Mouse (Mus musculus): ENCODE measurements around the gene Zfp618.

Gene Zfp618

DNA sequence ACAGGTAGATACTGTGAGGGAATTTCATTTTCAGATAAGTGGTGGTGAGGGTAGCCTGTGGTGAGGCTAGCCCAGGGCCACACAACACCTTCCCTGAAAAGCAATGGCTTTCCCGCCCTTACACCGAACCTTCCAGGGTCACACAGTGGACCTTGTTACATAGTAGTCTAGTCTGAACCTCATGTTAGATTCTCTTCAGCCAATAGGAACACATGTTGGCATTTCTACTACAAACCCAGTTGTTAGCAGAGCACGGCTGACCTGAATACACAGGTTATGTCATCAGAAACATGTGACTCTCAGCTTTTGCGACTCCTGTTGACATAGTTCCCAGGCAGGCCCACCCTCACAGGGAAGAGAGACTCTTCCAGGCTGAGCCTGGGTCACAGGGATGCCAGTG is 33.9 kb downstream of the Zfp618 start:
- WGBS: 91% methylated on average over 4 of the region's 4 CpGs

DNA sequence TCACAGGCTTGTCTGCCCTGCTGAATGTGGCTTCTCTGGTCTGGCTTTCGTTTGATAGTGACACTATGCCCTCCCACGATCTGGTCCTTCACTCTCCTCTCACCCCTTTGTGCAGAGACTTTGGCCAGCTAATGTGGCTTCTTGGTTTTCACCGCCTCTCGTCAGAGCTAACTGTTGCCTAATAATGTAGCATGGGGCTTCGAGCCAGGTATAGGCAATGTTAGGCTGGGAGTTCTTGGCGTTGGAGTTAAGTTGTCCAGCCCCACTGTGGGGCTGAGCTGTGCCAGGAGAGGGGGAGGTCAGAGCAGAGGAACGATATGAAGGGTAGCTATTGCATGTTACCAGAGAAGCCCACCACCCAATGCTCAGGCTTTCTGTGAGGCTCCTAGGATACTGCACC is 34.5 kb downstream of the Zfp618 start:
- 91% methylated on average over 7 of the region's 7 CpGs for WGBS

DNA sequence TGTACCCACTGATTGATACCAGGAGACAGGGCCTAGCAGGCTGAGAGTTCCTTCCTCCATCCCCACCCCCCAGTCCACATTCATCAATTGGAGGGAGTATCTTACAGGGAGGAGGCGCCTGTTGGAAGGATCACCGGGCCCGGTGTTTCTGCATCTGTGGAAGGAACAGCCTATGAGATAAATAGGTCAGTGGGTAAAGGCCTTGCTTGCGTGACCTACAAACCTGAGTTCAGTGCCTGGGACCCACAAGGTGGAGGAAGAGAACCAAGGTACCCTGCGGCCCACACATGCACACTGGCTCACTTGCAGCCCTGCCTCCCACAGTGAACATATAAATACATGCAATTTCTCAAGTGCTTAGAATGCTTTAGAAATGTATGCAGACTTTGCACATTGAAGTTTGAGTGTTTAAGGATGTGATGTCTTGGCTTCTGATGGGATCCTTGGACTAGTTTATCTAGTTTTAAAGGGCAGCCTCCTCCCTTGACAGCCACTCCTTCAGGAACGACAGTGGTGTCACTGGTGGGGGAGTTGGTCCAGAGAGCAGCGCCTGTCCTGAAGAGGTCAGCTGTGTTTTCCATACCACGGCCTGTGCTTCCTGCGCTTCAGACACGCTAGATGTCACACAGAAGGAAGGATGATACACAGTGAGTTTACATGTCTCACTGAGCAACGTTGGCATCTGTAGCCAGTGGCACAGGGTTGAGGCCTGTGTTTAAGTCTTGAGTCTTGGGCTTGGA is 35.1 kb downstream of the Zfp618 start:
- 91% methylated on average over 11 of the region's 11 CpGs for WGBS

DNA sequence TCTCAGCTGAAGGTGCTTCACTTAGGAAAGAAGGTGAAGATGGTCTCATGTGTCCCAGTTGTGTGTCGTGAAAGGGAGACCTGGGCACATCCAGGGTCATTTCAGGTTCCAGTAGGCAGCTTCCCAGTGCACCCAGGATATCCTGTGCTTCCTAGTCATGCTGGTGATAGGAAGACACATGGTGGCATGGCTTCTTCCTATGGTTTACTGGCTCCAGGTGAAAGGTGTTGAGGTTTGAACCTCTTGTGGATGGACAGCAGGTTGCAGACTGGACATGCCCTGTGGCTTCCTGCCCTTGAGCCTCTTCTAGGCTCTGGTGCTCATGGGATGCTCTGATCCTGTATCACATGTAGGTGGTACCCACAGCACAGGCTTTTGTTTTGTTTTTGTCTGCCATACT is 37.0 kb downstream of the Zfp618 start:
- 97% methylated on average over 1 of the region's 1 CpGs for WGBS

DNA sequence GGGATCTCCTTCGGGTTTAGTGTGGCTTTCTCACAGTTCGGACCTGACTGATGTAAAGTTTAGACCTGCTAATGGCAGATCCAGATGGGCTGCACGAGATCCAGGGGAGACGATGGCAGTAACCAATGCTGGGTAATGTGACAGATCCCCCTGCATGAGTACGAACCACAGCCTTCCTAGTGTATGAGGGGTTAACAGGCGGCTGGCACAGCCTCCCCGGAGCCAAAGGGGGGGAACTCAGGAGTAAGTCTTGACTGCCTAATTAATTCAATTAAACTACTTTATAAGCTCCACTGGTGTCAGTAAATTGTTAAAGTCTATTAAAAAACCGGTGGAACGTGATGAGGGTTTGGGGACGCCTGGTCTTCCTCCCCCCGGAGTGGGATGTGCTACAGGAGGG is 39.1 kb downstream of the Zfp618 start:
- 72% methylated on average over 11 of the region's 11 CpGs for WGBS

DNA sequence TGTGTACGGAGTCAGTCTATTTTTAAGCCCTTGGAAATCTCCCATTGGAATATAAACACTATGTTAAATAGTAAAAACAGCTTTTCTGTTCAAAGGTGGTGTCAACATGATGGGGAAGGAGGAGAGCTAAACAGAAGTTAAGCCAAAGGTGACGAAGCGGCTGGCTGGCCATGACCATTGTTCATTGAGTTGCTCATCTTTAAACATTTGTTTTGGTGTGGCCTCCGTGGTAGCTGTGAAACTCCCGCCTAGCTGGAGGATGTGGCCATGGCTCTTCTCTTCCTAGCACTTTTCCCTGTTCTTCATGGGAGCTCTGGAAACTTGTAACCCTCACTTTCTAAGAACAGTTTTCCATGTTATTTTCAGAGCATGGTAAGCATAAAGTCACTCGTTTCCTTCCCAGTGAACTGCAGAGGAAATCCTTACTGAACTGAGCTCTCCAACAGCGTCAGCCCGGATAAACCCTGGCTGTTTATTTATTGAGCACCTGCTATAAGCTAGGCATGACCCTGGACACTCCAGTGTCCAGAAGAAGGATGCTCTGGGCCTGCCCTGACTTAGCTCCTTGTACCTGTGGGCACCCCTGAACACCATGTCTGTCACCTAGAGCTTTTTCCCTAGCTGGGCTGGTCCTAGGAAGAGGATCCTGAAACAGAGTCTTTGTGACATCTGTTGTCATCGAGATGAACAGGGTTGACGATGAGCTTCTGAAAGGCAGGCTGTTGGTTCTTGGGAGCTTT is 40.2 kb downstream of the Zfp618 start:
- 61% methylated on average over 10 of the region's 10 CpGs for WGBS

DNA sequence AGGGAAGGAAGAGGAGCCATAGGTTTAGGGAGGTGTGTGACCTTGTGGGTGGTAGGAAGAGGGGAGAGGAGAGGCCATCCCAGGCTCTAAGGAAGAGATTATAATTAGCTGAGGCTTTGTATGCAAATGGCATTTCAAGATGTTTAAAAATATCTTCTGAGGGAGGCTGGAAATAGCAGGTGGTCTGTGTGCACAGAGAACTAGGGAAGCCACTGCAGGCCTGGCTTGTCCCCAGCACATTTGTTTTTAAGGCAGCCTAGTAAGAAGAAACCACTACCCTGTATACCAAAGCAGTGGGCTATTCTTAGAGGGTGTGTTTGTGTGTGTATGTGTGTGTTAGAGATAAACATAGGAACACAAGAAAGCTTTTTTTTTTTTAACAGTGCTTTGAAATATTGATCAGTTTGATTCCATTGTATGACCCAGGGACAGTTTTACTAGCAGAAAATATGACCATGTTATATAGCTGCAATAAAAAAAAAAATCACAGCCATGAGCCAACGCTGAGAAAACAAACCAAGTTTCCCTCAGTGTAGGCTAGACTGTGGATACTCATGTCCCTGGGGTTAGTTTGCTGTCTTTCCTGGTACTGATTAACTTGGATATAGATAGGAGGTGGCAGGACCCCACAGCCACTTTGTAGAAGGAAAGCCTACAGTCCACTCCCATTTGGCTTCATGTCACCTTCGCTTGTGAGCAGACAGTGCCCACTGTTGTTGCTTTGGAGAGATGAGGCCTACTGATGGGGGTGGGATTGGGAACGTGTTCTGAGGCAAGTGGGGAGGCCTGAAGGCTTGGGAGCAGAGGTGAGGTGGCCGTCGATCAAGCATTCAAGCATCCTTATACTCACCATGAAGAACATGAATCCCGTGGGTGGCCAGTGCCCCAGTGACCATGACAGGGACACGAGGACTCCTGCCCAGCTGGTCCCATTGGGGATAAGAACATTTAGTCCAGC is 41.1 kb downstream of the Zfp618 start:
- 82% methylated on average over 7 of the region's 7 CpGs for WGBS

DNA sequence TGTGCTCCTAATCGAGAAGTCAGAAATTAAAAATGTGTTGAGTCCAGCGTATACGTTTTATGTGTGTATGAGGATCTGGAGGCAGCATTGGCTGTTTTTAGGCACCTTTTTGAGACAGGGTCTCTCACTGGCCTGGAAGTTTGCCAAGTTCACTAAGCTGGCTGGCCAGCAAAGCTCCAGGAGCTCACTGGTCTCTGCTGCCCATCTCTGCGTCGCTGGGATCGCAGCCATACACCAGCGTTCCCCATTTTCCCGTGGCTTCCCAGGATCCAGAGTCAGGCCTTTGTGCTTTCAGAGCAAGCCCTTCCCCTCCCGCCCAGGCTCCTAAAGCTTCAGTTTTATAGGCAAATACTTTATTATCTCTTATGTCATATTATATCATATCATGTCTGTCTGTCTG is 42.8 kb downstream of the Zfp618 start:
- 90% methylated on average over 9 of the region's 9 CpGs for WGBS

DNA sequence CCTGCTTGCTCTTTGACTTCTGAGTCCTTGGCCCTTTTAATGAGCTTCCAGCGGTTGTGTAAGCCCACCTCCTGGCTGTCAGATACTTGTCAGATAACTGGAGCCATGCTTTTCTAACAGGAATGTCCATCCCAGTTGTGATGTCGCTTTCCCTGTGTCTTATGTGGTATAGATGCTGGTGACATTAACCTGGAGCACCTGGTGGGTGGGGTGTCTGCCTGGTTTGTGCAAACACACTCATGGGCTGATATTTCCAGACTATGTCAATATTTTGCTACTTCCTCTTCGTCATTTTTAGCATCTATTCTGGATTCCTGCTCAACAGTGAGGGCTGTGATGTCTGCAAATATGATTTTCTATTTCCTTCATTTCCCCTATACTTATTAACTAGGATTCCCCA is 43.4 kb downstream of the Zfp618 start:
- 94% methylated on average over 3 of the region's 3 CpGs for WGBS

DNA sequence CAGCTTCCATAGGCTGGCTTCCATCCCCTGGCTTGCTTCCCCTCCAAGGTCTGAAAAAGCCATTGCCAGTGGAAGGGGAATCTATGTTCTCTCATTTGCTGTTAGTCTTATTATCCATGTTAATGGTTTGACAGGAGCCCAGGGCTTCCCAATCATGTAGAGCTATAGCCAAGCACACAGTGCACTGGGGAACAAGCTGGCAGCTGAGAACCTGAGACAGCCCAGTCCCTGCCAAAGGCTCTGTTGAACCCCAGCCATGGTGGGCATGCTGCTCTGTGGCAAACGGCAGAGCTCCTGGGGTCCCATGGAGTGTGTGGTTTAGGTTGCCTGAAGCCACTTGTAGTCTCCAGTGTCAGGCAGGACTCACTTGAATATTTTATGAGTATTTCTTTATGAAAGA is 44.4 kb downstream of the Zfp618 start:
- WGBS: 68% methylated on average over 1 of the region's 1 CpGs

DNA sequence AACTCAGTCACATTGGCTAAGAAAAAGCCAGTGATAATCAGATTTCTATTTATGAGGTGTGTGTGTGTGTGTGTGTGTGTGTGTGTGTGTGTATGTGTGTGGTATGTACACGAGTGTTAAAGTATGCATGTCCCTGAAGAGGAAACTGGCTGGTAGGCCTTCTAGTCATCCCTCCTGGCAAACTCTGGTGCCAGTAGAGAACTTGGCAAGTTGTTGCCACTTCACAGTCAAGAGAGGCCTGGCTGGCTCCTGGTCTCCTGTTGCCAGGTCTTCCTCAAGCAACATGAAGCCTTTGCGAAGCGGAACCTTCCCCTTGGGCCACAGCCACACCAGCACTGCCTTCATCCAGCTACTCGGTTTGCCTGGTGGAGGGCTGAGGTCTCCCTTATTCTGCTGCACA is 44.9 kb downstream of the Zfp618 start:
- 70% methylated on average over 4 of the region's 4 CpGs for WGBS

DNA sequence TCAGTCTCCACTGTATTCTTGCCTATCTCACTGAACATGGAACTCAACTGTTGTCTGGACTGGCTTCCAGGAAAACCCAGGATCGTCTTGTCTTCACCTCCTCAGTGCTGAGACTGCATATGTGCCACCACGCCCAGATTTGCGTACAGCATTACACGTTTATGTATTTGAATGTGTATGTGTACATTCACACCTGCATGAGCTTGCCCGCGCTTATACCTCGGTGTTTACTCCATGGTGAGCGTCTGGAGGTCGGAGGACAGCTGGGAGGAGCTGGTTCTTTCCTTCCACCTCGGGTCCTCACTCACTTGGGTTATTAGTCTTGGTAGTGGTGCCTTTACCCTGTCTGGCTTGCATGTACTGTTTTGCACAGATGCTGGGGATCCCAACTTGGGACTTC is 53.2 kb downstream of the Zfp618 start:
- 95% methylated on average over 10 of the region's 10 CpGs for WGBS

DNA sequence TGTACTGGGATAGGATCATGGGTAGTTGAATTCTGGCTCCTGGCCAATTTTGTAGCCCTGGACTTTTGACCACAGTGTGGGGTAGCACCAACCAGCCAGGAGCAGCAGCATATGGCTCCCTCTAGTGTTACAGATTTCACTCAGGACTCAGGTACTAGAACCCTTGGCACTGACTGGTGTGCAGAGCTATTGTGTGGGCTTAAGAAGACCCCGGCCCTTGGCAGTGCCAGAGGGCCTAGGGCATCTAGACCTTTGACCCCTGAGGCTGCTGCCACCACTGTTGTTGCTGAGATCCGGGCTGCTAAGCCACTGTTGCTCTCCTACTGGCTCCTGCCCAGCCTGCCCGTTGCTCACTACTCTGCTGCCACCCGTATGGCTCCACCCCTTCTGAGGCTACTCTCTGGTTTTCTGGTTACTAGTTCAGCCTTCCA is 54.1 kb downstream of the Zfp618 start:
- 71% methylated on average over 4 of the region's 4 CpGs for WGBS

DNA sequence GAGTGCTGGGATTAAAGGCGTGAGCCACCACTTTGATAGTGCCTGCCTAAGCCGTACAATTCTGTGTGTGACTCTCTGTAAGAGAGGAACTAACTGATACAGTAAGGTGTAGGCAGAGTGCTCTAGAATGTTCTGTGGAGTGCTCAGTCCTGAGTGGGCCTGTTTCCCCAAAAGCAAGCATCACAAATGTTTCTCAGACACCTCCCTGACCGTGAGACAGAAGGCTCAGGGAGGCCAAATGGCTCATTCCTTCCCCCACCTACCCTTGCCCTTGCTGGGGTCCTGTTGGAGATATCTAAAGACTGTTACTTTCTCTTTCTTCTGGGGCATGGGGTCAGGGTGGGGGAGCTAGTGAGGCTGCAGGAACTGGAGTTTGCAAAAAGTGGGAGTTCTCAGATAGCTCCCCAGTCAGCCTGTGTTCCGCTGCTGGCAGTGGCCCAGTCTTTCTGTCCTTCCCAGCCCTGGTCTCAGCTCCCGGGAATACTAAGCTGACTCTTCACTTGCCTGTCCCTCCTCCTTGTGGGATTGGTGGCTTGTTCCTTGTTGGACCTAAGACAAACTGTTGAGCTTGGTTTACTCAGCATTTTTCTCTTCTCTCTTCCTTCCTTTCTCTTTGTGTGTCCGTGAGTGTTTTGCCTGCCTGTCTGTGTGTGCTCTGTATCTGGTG is 55.8 kb downstream of the Zfp618 start:
- 76% methylated on average over 6 of the region's 6 CpGs for WGBS

DNA sequence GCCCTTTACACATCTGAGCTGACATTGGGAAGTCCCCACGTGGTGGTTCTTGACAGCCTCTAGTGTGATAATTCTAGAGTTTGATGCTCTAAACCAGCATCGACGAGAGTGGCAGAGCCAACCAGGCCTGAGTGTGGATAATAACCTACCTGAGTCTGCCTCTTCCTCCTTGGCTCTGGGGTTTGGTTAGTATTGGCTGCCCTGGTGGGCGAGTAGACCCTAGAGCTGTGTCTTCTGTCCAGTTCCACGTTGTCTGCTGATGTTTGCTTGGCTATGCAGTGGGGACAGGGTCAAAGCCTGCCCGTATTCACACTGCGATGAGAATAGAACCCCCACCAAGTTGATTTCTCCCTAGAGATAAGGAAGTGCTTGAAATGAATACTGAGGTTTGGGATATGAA is 58.1 kb downstream of the Zfp618 start:
- whole genome bisulfite sequencing: 94% methylated on average over 7 of the region's 7 CpGs

DNA sequence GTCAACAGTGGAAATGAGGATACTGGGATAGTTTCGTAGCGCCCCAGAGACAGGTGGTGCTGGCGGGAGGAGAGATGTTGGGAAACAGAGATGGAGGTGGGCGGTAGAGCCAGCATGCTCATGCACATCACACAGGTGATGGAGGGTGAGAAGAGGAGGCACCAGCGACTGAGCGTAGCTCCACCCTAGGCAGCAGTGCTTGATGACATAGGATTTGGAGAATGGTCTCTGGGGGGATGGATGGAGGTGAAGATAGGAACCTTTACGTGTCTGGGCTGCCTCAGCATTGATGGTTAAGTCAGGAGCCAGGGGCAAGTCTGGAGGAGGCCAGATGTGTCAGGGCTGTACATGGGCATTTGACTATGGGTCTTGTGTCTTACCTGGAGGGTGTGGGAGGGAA is 58.7 kb downstream of the Zfp618 start:
- WGBS: 96% methylated on average over 7 of the region's 7 CpGs

DNA sequence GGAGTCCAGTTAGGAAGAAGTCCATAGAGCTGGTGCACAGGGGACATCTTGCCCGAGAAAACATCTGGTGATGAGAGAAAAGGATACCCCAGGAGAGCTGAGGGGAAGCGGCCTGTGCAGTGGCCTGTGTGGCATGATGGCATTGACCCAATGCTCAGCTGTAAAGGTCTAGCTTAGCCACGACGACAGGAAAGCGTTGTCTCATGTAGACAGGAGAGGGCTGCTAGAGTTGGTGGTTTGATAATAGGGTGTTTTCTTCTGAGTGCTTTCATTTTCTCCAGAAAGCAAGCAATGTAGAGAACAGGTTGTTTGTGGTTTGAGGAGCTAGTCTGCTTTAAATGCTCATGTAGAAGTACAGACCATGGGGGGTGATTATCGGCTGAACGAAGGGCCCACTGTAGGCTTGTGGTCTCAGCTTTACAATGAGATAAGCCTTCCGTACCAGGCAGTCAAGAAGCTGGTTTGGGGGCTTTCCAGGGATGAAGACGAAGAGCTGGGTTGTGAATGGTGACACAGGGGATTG is 59.4 kb downstream of the Zfp618 start:
- WGBS: 89% methylated on average over 9 of the region's 9 CpGs

DNA sequence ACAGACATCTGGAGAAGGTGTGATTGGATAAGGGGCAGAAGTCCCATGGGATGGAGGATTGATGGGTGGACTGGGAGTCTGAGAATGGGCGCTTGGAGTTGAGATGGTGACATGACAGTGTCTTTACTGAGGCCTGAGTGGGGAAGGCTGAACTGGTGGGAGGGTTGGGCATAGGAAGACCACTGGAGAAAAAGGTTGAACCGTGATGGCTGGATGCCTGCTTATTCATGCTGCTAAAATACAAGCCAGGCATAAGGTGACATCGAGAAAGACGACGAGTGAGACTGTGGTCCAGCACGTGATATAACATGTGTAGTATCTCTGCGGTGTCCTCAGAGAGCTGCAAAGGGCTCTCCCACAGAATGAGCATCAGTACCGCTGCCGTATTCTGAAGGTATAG is 59.9 kb downstream of the Zfp618 start:
- 97% methylated on average over 9 of the region's 9 CpGs for whole genome bisulfite sequencing

DNA sequence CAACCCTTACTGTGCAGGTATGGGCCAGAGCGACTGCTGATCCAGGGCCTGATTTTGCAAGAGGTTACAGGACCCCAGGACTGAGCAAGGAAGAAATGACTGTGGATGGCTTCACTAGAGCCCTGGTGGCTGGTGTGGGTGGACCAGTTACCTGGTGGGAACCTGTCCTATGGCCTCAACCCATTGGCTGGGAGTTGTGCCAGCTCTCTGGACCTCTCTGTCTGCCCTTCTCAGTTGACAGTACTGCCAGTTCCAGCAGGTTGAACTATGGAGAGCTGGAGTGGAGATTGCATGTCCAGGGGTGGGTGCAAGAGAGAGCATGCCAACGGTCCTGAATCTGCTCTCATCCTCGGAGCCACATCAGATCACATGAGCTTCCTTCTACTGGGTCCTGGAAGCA is 60.9 kb downstream of the Zfp618 start:
- 95% methylated on average over 3 of the region's 3 CpGs for WGBS

DNA sequence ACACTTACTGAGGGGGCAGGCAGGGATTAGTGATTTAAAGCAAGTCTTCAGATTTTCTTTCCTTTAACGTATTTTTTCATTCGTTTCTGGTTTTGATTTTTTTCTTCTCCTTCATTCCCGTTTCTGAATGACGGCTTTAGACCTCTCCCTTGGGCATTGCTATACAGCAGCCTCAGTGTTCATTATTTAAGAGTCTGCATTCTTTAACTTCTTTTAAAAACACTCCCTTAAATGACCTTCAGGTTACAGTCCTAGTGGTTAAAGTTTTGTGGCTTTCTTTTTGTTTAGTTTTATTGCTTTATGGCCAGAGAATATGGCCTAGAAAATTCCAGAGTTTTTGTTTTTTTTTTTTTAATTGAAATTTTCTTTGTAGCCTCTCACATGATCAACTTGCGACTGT is 64.8 kb downstream of the Zfp618 start:
- WGBS: 76% methylated on average over 5 of the region's 5 CpGs

DNA sequence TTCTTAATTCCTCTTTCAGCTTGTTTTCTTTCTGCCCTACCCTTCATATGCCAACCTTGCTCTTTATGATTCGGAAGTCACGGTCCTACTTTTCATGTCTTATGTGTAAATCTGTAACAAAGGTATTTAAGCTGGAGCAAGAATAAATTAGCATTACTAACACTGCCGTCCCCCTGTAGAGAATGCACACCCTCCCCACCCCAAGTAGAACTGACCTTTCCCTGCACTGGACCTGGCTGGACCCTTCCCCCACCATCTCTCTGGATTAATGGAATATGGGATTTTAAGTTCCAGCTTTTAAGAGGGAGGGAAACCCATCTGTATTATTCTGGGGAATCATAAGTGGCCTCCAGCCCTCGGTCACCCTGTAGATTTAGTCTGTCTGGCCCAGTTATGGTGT is 65.9 kb downstream of the Zfp618 start:
- WGBS: 94% methylated on average over 4 of the region's 4 CpGs
